Mouse (Mus musculus): ENCODE results near the gene Gimap4. TPM values are rescaled to one million over a fixed set of nuclear protein-coding genes. Genes with fewer than 3 reads are reported as not detected.

The Gimap4 gene
- total and polyA plus RNA-seq, 3 experiments = 113 to 264 (median 203) TPM

Other genes starting within 250 kb of the Gimap4 start
Only the 20 nearest of the 22 such genes appear.
- gene Sspo, start 236.3 kb upstream of the Gimap4 start, total RNA-seq (2012; rRNA removed) = 0.13 and 0.42 TPM in 2 replicates
- 0.08 and 0.11 TPM in 2 replicates for gene Sspo, start 236.3 kb upstream of the Gimap4 start, total RNA-seq (2014; rRNA removed)
- gene Sspo, start 236.3 kb upstream of the Gimap4 start, polyA plus RNA-seq (2012; ENCODE audit: insufficient read length, low read depth) = 0.17 and 0.18 TPM in 2 replicates
- not detected in 2 replicates for gene Atp6v0e2, start 146.9 kb upstream of the Gimap4 start, total RNA-seq (2012; rRNA removed)
- not detected in 2 replicates for gene Atp6v0e2, start 146.9 kb upstream of the Gimap4 start, total RNA-seq (2014; rRNA removed)
- gene Atp6v0e2, start 146.9 kb upstream of the Gimap4 start, polyA plus RNA-seq (2012; ENCODE audit: insufficient read length, low read depth) = not detected in 2 replicates
- gene Lrrc61, start 129.8 kb upstream of the Gimap4 start, total RNA-seq (2012; rRNA removed) = 8.1 and 13.7 TPM in 2 replicates
- gene Lrrc61, start 129.8 kb upstream of the Gimap4 start, total RNA-seq (2014; rRNA removed) = 3.8 and 5.6 TPM in 2 replicates
- gene Lrrc61, start 129.8 kb upstream of the Gimap4 start, polyA plus RNA-seq (2012; ENCODE audit: insufficient read length, low read depth) = 9.4 and 14.2 TPM in 2 replicates
- 0.46 and 0.72 TPM in 2 replicates for gene Rarres2, start 111.8 kb upstream of the Gimap4 start, total RNA-seq (2012; rRNA removed)
- gene Rarres2, start 111.8 kb upstream of the Gimap4 start, total RNA-seq (2014; rRNA removed) = not detected in 2 replicates
- not detected in 2 replicates for gene Rarres2, start 111.8 kb upstream of the Gimap4 start, polyA plus RNA-seq (2012; ENCODE audit: insufficient read length, low read depth)
- not detected in 2 replicates for gene Gm45021, start 94.9 kb upstream of the Gimap4 start, total RNA-seq (2012; rRNA removed)
- not detected in 2 replicates for gene Gm45021, start 94.9 kb upstream of the Gimap4 start, total RNA-seq (2014; rRNA removed)
- gene Gm45021, start 94.9 kb upstream of the Gimap4 start, polyA plus RNA-seq (2012; ENCODE audit: insufficient read length, low read depth) = not detected in 2 replicates
- 23.6 and 28.0 TPM in 2 replicates for gene Repin1, start 90.7 kb upstream of the Gimap4 start, total RNA-seq (2012; rRNA removed)
- 11.5 and 12.8 TPM in 2 replicates for gene Repin1, start 90.7 kb upstream of the Gimap4 start, total RNA-seq (2014; rRNA removed)
- 9.7 and 10.7 TPM in 2 replicates for gene Repin1, start 90.7 kb upstream of the Gimap4 start, polyA plus RNA-seq (2012; ENCODE audit: insufficient read length, low read depth)
- not detected in 2 replicates for gene Gm44965, start 90.6 kb upstream of the Gimap4 start, total RNA-seq (2012; rRNA removed)
- gene Gm44965, start 90.6 kb upstream of the Gimap4 start, total RNA-seq (2014; rRNA removed) = not detected in 2 replicates
- not detected in 2 replicates for gene Gm44965, start 90.6 kb upstream of the Gimap4 start, polyA plus RNA-seq (2012; ENCODE audit: insufficient read length, low read depth)
- 4.7 and 6.5 TPM in 2 replicates for gene Zfp775, start 82.5 kb upstream of the Gimap4 start, total RNA-seq (2012; rRNA removed)
- gene Zfp775, start 82.5 kb upstream of the Gimap4 start, total RNA-seq (2014; rRNA removed) = 2.6 and 3.2 TPM in 2 replicates
- gene Zfp775, start 82.5 kb upstream of the Gimap4 start, polyA plus RNA-seq (2012; ENCODE audit: insufficient read length, low read depth) = 3.3 and 3.5 TPM in 2 replicates
- 3.5 and 5.3 TPM in 2 replicates for gene AI854703, start 57.8 kb upstream of the Gimap4 start, total RNA-seq (2012; rRNA removed)
- 2.1 TPM in 2 replicates for gene AI854703, start 57.8 kb upstream of the Gimap4 start, total RNA-seq (2014; rRNA removed)
- gene AI854703, start 57.8 kb upstream of the Gimap4 start, polyA plus RNA-seq (2012; ENCODE audit: insufficient read length, low read depth) = 3.1 and 4.8 TPM in 2 replicates
- 27.9 and 28.5 TPM in 2 replicates for gene Gimap8, start 37.3 kb upstream of the Gimap4 start, total RNA-seq (2012; rRNA removed)
- 27.5 and 36.8 TPM in 2 replicates for gene Gimap8, start 37.3 kb upstream of the Gimap4 start, total RNA-seq (2014; rRNA removed)
- 21.6 and 22.1 TPM in 2 replicates for gene Gimap8, start 37.3 kb upstream of the Gimap4 start, polyA plus RNA-seq (2012; ENCODE audit: insufficient read length, low read depth)
- 31.0 and 38.5 TPM in 2 replicates for gene Gimap9, start 8.4 kb upstream of the Gimap4 start, total RNA-seq (2012; rRNA removed)
- gene Gimap9, start 8.4 kb upstream of the Gimap4 start, total RNA-seq (2014; rRNA removed) = 75.1 and 83.9 TPM in 2 replicates
- gene Gimap9, start 8.4 kb upstream of the Gimap4 start, polyA plus RNA-seq (2012; ENCODE audit: insufficient read length, low read depth) = 43.4 and 46.1 TPM in 2 replicates
- gene Gimap6, start 23.7 kb downstream of the Gimap4 start, total RNA-seq (2012; rRNA removed) = 78.1 and 88.9 TPM in 2 replicates
- 128 and 158 TPM in 2 replicates for gene Gimap6, start 23.7 kb downstream of the Gimap4 start, total RNA-seq (2014; rRNA removed)
- gene Gimap6, start 23.7 kb downstream of the Gimap4 start, polyA plus RNA-seq (2012; ENCODE audit: insufficient read length, low read depth) = 87.9 and 97.2 TPM in 2 replicates
- gene Gm28053, start 34.1 kb downstream of the Gimap4 start, total RNA-seq (2012; rRNA removed) = 10.0 and 12.0 TPM in 2 replicates
- 8.0 and 8.8 TPM in 2 replicates for gene Gm28053, start 34.1 kb downstream of the Gimap4 start, total RNA-seq (2014; rRNA removed)
- 22.7 and 46.9 TPM in 2 replicates for gene Gm28053, start 34.1 kb downstream of the Gimap4 start, polyA plus RNA-seq (2012; ENCODE audit: insufficient read length, low read depth)
- 14.5 and 16.3 TPM in 2 replicates for gene Gimap7, start 34.1 kb downstream of the Gimap4 start, total RNA-seq (2012; rRNA removed)
- gene Gimap7, start 34.1 kb downstream of the Gimap4 start, total RNA-seq (2014; rRNA removed) = 4.2 and 4.3 TPM in 2 replicates
- 7.0 and 7.1 TPM in 2 replicates for gene Gimap7, start 34.1 kb downstream of the Gimap4 start, polyA plus RNA-seq (2012; ENCODE audit: insufficient read length, low read depth)
- gene Gimap1, start 54.5 kb downstream of the Gimap4 start, total RNA-seq (2012; rRNA removed) = 136 and 144 TPM in 2 replicates
- gene Gimap1, start 54.5 kb downstream of the Gimap4 start, total RNA-seq (2014; rRNA removed) = 54.5 and 57.4 TPM in 2 replicates
- 91.8 and 113 TPM in 2 replicates for gene Gimap1, start 54.5 kb downstream of the Gimap4 start, polyA plus RNA-seq (2012; ENCODE audit: insufficient read length, low read depth)
- 82.1 and 82.3 TPM in 2 replicates for gene Gimap5, start 61.6 kb downstream of the Gimap4 start, total RNA-seq (2012; rRNA removed)
- 74.6 and 77.6 TPM in 2 replicates for gene Gimap5, start 61.6 kb downstream of the Gimap4 start, total RNA-seq (2014; rRNA removed)
- 56.9 and 59.6 TPM in 2 replicates for gene Gimap5, start 61.6 kb downstream of the Gimap4 start, polyA plus RNA-seq (2012; ENCODE audit: insufficient read length, low read depth)
- 25.9 and 28.2 TPM in 2 replicates for gene Gimap3, start 86.3 kb downstream of the Gimap4 start, total RNA-seq (2012; rRNA removed)
- 10.8 and 11.6 TPM in 2 replicates for gene Gimap3, start 86.3 kb downstream of the Gimap4 start, total RNA-seq (2014; rRNA removed)
- 16.8 and 17.7 TPM in 2 replicates for gene Gimap3, start 86.3 kb downstream of the Gimap4 start, polyA plus RNA-seq (2012; ENCODE audit: insufficient read length, low read depth)
- gene Tmem176a, start 156.4 kb downstream of the Gimap4 start, total RNA-seq (2012; rRNA removed) = 24.9 and 27.2 TPM in 2 replicates
- gene Tmem176a, start 156.4 kb downstream of the Gimap4 start, total RNA-seq (2014; rRNA removed) = 30.0 and 34.6 TPM in 2 replicates
- gene Tmem176a, start 156.4 kb downstream of the Gimap4 start, polyA plus RNA-seq (2012; ENCODE audit: insufficient read length, low read depth) = 49.8 and 58.0 TPM in 2 replicates
- gene Tmem176b, start 156.9 kb downstream of the Gimap4 start, total RNA-seq (2012; rRNA removed) = 39.4 and 43.3 TPM in 2 replicates
- gene Tmem176b, start 156.9 kb downstream of the Gimap4 start, total RNA-seq (2014; rRNA removed) = 82.2 and 89.8 TPM in 2 replicates
- 159 and 162 TPM in 2 replicates for gene Tmem176b, start 156.9 kb downstream of the Gimap4 start, polyA plus RNA-seq (2012; ENCODE audit: insufficient read length, low read depth)
- gene Aoc1, start 188.3 kb downstream of the Gimap4 start, total RNA-seq (2012; rRNA removed) = 0.13 TPM in 1 of 2 replicates, not detected in the other
- 0.19 and 0.24 TPM in 2 replicates for gene Aoc1, start 188.3 kb downstream of the Gimap4 start, total RNA-seq (2014; rRNA removed)
- gene Aoc1, start 188.3 kb downstream of the Gimap4 start, polyA plus RNA-seq (2012; ENCODE audit: insufficient read length, low read depth) = 0.15 and 0.21 TPM in 2 replicates